Mouse (Mus musculus) myocyte (in vitro differentiated cells): ENCODE data around the gene Mon1a.

Source experiments
- E2F4 ChIP-seq: IDR thresholded peaks from one replicate; pipeline ENCODE4 v1.6.1; 2011; ENCODE audit warnings: mild to moderate bottlenecking, control low read depth, moderate library complexity; ENCODE audit not compliant: insufficient read depth
- MYOD1 ChIP-seq, 3 experiments: IDR thresholded peaks; one replicate each; pipeline ENCODE4 v1.6.1; 2011; ENCODE audit warnings: control low read depth in 2 of 3, low read depth in 2 of 3, mild to moderate bottlenecking in 2 of 3, moderate library complexity in 1 of 3; ENCODE audit not compliant: insufficient read length in 2 of 3, control insufficient read depth in 1 of 3
- MYOG ChIP-seq, 3 experiments: IDR thresholded peaks; one replicate each; pipeline ENCODE4 v1.6.1; 2011; ENCODE audit warnings: control low read depth in 2 of 3, low read depth in 2 of 3, mild to moderate bottlenecking in 2 of 3; ENCODE audit not compliant: insufficient read length in 2 of 3, control insufficient read depth in 1 of 3, insufficient read depth in 1 of 3
- POLR2A ChIP-seq: IDR thresholded peaks from one replicate; pipeline ENCODE4 v1.6.1; 2011; ENCODE audit warnings: low read depth, mild to moderate bottlenecking, control low read depth, moderate library complexity; ENCODE audit not compliant: insufficient read length
- SRF ChIP-seq: IDR thresholded peaks from one replicate; pipeline ENCODE4 v1.6.1; 2011; ENCODE audit warnings: low read depth; ENCODE audit not compliant: control insufficient read depth, insufficient read length
- TCF12 ChIP-seq: IDR thresholded peaks from one replicate; pipeline ENCODE4 v1.6.1; 2011; ENCODE audit warnings: mild to moderate bottlenecking, control low read depth; ENCODE audit not compliant: poor library complexity, insufficient read depth, severe bottlenecking
- USF1 ChIP-seq: IDR thresholded peaks from one replicate; pipeline ENCODE4 v1.6.1; 2011; ENCODE audit warnings: low read depth, mild to moderate bottlenecking, control low read depth, moderate library complexity

DNA sequence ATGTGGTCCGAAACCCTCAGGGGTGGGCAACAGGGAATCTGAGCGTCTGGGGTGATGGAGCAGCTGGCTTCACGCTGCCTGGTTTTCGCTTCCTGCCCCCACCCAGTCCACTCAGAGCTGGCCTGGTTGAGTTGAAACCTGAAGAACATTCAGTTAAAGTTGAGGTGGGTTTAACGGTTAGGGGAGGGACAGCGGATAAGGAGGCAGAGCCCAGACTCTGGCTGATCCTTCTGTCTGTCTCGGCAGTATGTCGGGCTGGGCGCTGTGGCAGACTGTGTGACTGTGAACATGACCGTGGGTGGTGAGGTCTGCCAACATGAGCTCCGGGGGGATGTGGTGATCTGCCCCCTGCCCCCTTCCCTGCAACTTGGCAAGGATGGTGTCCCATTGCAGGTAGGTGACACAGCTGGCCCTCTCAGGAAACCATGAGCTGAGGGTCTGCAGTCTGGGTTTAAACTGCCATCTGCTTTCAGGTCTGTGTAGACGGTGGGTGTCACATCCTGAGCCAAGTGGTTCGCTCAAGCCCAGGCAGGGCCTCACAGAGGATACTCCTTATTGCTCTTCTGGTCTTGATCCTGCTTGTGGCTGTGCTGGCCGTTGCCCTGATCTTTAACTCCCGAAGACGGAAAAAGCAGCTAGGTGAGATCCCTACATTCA is 26.9 kb downstream of the Mon1a start:
- TF ChIP-seq E2F4 (no peak), POLR2A (no peak), USF1 (no peak), MYOD1 (IDR thresholded peaks at IDR 0.05; ENCODE audit: control insufficient read depth in 1 of 3, insufficient read length in 2 of 3, low read depth in 2 of 3) (no peak), SRF (no peak), MYOG (IDR thresholded peaks at IDR 0.05; ENCODE audit: control insufficient read depth in 1 of 3, insufficient read depth in 1 of 3, insufficient read length in 2 of 3, low read depth in 2 of 3) (no peak), TCF12 (no peak)
